Mouse (Mus musculus) C2C12 (cell line): ENCODE measurements around the gene Gm21992.

Experiments used
- CEBPB ChIP-seq: IDR thresholded peaks from one replicate; pipeline ENCODE4 v1.6.1; 2011; ENCODE audit warnings: low read depth, mild to moderate bottlenecking, control low read depth, moderate library complexity
- CTCF ChIP-seq: IDR thresholded peaks from one replicate; pipeline ENCODE4 v1.5.1; 2011; ENCODE audit not compliant: control insufficient read depth, insufficient read depth, insufficient read length
- MAX ChIP-seq: IDR thresholded peaks from one replicate; pipeline ENCODE4 v1.6.1; 2011; ENCODE audit warnings: mild to moderate bottlenecking, control low read depth
- MYOG ChIP-seq: IDR thresholded peaks from one replicate; pipeline ENCODE4 v1.6.1; 2011; ENCODE audit not compliant: control insufficient read depth, insufficient read length; ENCODE audit errors: extremely low read depth

DNA sequence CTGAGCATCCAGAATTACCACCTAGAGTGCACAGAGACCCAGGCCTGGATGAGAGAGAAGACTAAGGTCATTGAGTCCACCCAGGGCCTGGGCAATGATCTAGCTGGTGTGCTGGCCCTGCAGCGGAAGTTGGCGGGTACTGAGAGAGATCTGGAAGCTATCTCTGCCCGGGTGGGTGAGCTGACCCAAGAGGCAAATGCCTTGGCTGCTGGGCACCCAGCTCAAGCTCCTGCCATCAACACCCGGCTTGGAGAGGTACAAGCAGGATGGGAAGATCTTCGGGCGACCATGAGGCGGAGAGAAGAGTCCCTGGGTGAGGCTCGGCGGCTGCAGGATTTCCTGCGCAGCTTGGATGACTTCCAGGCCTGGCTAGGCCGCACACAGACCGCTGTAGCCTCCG lies 73.5 kb downstream of the Gm21992 start:
- TF ChIP-seq CTCF (no peak), CEBPB (no peak), MYOG (no peak), MAX (no peak)
